Mouse (Mus musculus) lung, adult 18-20 months (tissue): ENCODE measurements at regions not wholly inside any gene's neighbourhood (a gene's known extent, or its start where the extent isn't known, plus 50 kb on each side); places are given as distances from the start of the nearest gene placed in this dataset.

Source experiments
- DNase-seq, 2 experiments: peaks; one replicate each; pipeline ENCODE4 v3.0.0; 2022; ENCODE audit warnings: mixed read lengths in 2 of 2

DNA sequence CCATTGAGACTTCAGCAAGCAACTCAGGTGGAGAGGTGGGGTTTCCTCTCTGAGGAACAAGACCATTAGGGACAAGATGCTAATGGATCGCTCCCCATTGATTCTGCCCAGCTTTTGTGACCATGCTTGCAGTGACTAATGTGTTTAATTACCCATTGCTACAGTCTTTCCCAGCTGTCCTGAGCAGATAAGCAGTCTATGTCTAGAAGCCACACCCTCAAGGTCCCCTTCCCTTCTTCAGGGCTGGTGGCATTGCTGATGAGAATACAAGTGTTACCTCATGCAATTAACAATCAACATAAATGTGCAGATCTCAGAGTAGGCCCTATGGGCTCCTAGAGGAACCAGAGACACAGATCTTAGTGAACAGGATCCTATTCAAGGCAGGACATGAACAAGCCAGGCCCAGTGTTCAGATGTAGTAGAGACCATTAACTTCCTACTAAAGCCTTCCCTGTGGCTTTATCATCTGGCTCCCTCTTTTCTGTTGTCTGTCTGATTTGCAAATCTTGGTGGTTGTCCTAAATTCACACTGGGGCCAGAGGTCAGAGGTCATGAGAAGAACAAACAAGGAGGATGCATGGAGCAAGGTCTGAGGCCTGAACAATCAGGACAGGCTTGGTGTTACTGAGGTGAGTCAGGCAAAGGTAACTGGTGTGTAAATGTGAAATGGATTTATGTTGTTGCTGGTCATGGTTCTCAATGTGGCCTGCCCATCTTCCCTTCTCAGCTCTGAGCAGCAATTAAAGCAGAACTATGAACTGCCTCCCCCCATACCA lies 56.8 kb downstream of the Odc1 start:
- DNase-seq: no peak

DNA sequence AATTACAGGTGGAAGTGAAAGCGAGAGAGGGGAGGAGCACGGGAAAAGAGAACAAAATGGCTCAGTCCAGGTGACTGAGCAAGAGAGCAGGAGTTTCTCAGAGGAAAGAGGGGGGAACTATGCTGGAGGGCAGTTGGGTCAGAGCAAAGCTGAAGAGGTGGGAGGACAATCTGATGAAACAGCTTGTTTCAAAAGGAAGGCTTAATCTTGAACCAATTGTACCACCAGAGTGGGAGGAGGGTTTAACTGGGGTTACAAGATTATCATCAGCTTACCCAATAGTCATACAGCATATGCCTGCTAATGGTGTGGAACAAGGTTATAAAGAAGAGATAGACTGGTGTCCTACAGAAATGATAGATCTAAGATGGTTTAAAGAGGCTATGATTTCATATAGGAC lies 59.0 kb downstream of the Odc1 start:
- DNase-seq: no peak

DNA sequence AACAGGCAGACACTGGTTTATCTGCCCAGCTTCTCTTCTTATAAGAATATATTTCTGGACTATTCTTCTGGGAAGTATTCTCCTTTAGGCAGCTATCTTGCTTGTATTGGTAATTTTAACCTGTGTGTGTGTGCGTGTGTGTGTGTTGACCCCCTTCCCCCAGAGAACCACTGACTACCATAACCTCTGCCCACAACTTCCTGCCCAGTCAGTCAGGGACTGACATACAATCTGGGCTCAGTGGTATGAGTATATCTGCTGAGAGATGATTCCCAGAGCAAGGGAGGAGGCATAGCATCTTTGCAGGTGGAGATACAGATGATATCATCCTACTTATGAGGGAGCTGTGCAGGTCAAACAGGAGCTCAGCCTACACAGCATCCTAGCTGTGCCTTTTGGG lies 65.8 kb downstream of the Odc1 start:
- no peak for DNase-seq

DNA sequence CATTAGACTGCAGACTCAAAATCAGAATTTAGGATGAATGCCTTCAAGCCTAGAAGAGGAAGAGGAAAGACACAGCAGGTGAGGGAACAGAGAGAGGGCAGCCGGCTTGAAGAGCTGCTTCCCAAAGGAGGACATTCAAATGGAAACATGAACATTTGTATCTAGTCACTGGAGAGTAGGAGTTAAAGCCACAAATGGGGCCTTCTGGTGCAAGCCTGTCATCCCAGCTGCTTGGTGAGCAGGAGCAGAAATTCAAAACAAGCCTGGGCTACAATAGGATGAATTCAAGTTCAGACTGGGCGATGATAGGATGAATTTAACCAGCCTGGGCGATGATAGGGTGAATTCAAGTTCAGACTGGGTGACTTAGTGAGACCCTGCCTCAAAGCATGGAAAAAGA lies 67.4 kb downstream of the Odc1 start:
- DNase-seq: no peak

DNA sequence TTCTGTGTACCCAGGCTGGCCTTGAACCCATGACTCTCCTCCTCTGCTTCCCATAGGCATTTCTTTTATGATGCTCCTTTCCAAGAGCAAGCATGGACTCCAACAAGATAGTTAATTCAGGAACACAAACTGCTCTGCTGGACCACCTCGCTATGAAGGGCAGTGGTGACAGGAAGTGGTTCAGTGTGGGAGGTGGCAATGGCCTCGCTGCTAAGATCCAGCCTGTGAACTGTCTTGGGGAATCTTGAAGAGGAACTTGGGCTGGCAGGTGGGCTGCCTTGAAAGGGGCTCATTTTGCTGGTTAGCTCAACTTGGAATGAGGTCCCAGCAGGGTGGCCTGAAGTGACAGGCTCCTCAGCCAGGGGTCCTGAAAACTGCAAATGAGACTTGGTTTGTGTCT lies 72.4 kb upstream of the Hpcal1 start:
- no peak for DNase-seq

DNA sequence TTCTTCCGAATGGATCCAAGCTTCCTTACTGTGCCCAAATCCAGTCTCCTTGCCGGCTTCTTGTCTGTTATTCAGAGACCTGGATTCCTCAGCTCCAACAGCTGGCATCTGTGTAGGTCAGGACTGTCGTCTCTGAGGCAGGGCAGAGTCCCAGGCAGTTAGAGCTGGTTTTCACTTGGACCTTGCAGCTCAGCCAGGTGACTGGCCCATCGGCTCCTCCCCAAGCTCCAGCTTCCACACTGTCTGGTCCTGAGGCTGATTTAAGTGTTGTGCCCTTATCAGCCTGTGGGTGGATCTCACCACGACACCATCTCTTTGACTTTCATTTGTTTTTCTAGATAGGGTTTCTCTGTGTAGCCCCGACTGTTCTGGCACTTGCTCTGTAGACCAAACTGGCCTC lies 70.4 kb upstream of the Hpcal1 start:
- no peak for DNase-seq

DNA sequence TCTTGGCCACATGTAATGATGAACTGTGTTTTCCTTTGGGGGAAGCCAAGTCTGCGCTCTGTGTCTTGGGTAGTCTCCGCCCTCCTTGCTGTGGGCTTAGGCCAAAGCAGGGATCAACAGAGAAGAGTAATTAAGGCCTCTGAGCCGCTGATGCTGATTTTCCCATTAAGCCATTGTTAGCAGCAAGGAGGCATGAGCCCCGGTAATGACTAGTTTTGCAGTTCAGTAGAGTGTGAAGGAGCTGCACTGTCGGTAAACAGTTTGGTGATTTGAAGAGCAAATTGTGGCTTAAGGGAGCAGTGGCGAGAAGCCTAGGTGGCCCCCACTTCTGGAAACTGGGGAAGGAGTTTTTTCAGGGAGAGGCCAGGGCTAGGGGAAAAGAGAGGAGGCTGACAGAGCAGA lies 69.2 kb upstream of the Hpcal1 start:
- DNase-seq: no peak

DNA sequence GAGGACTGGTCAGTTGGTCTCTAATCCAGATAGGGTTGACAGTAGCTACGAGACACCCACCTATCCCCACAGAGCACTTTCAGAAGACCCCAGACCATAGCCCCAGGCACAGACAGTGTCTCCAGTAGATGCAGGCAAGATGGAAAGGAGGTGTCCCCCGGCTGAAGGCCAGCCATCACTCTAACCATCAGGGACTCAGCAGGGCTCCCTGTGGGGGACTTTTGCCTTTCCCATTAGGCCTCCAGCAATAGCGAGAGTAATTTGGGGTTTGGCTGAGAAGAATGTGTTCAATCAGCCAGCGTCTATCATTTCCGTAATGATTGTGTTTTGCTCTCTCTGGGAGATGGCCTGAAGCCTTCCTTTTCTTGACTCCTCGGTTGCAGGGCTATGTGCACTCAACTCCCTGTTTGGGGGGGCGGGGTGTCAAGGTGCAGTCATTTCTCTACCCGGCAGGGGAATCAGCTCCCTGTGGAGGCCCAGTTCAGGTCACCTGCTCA lies 68.1 kb upstream of the Hpcal1 start:
- DNase-seq: no peak

DNA sequence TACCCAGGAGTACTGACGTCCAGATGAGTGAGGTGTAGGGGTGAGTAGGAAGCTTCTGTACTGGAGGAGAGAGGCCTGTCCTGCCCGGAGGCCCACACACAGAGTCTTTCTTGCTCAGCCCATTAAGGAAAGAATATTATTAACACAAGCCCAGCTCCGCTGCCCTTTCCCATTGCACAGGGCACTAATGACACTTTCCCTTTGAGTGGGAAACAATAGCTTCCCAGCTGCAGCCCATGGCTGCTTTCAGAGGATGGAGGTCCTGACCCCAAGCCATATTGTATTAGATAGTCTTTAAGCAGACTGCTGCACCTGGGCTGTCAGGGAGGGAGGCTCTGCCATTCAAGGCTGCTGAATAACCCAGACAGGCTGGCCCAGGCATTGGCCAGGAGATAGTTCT lies 64.6 kb upstream of the Hpcal1 start:
- no peak for DNase-seq

DNA sequence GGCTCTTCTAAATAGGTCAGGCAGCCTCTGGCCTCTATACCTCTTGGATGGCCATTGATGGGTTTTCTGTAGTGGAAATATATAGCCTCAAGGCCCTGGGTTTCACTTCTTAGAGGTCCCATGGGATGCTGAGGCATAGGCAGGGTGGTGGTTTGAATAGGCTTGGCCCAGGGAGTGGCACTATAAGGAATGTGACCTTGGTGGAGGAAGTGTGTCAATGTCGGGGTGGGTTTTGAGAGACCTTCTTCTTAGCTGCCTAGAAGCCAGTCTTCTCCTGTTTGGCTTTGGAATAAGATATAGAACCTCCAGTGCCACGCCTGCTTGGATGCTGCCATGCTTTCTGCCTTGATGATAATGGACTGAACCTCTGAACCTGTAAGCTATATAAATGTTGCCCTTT lies 59.5 kb upstream of the Hpcal1 start:
- no peak for DNase-seq

DNA sequence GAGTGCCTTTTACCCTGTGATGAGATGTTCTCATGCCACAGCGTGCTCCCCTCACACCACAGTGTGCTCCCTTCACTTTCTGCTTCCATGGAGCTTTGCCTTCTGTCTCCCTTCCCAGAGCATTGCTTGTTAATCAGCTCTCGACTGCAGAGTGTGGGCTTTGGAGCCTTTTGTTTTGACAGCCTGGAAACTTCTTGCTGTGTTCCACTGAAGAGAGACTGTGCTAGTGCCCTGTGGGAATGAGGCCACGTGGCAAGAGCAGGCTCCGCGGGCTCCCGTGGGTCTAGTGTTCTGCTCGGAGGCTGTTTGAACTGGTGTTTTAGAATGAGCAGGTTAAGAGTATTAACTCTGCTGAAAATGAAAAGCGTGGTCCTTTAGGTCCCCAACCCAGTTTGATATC lies 54.5 kb upstream of the Hpcal1 start:
- no peak for DNase-seq

DNA sequence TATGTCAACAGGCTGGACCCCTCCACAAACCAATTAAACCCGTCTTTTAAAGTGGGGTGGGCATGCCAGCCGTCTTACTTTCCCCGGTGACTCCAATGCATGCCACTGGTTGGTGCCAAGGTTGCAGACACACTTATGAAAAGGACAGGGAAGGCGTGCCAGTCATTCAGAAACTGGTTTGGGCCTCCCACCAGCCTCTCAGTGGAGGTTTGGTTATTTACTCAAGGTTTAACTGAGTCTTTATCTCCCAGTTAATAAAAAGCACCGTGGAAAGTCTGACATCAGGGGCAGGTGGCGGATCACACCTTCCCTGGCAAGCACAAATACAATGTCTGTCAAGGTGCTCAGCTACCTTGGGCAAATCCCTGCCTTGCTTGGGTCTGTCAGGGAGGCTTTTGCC lies 54.1 kb upstream of the Hpcal1 start:
- peak in 1 of 2 experiments; percentile 38 for DNase-seq
